Mouse (Mus musculus): Measurements from ENCODE around the gene Ctc1. TPM values are rescaled to one million over a fixed set of nuclear protein-coding genes. Genes with fewer than 3 reads are reported as not detected.

Gene Ctc1
- polyA plus RNA-seq, 1 experiment: 47.0 TPM

- H3K27ac ChIP-seq (ENCODE audit: insufficient read depth, low read length): peak overlapping the region; percentile 44
- H3K4me3 ChIP-seq (ENCODE audit: insufficient read depth, low read length): peak overlapping the region; percentile 73
- TF ChIP-seq CTCF (IDR thresholded peaks at IDR 0.05; ENCODE audit: extremely low read depth, insufficient read depth, low read length): no peak
- TF ChIP-seq POLR2A (IDR thresholded peaks at IDR 0.05; ENCODE audit: extremely low read depth, insufficient read depth, low read length): no peak
- H3K4me1 ChIP-seq (ENCODE audit: control insufficient read depth, insufficient read depth, low read length): no peaks in the 10 kb centered on the region
Observed at GRCm38 (mm10) chr11:69058729-69059356, 43.1 kb downstream of the Ctc1 start.

- no peaks in the 10 kb centered on the region for H3K4me1 ChIP-seq (ENCODE audit: control insufficient read depth, insufficient read depth, low read length)
- peak within 1 kb of the TSS; percentile 73 for H3K4me3 ChIP-seq (ENCODE audit: insufficient read depth, low read length)
- TF ChIP-seq POLR2A (IDR thresholded peaks at IDR 0.05; ENCODE audit: extremely low read depth, insufficient read depth, low read length) (peak; percentile 76), CTCF (IDR thresholded peaks at IDR 0.05; ENCODE audit: extremely low read depth, insufficient read depth, low read length) (no peak)
Observed at GRCm38 (mm10) chr11:69059357-69059974, 43.8 kb downstream of the Ctc1 start, which contains the start of gene Borcs6. TSS of gene Borcs6 (plus strand) at chr11:69059717.

DNA sequence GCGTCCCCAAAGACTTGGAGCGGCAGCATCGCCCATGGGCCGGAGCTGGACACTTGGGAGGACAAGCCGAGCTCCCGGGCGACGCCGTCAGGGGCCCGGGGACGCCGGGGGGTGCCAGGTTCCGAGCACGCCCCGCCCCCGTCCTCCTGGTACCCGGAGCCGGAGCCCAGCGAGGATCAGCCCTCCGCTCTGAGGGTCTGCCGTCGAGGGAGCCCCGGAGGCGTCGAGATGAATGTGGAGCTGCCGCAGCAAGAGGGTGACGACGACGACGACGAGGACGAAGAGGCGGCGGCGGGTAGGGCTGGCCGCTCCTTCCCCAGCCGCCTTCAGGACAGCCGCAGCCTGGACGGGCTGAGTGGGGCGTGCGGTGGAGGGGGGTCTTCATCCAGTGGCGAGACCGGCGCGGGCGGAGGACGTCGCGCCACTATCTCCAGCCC, 44.3 kb downstream of the Ctc1 start:
- Histone ChIP-seq H3K27ac (ENCODE audit: insufficient read depth, low read length) (peak overlapping the region; percentile 94), H3K4me3 (ENCODE audit: insufficient read depth, low read length) (peak overlapping the region; percentile 73), H3K4me1 (ENCODE audit: control insufficient read depth, insufficient read depth, low read length) (no peaks in the 10 kb centered on the region)
- no peak for TF ChIP-seq POLR2A (IDR thresholded peaks at IDR 0.05; ENCODE audit: extremely low read depth, insufficient read depth, low read length)
- no peak for TF ChIP-seq CTCF (IDR thresholded peaks at IDR 0.05; ENCODE audit: extremely low read depth, insufficient read depth, low read length)

More at GRCm38 (mm10) chr11:69059357-69059974, 43.8 kb downstream of the Ctc1 start, which contains the start of gene Borcs6:
- peak within 1 kb of the TSS; percentile 94 for H3K27ac ChIP-seq (ENCODE audit: insufficient read depth, low read length)

GRCm38 (mm10) chr11:69060448-69061254, 44.9 kb downstream of the Ctc1 start:
- TF ChIP-seq CTCF (IDR thresholded peaks at IDR 0.05; ENCODE audit: extremely low read depth, insufficient read depth, low read length) (no peak), POLR2A (IDR thresholded peaks at IDR 0.05; ENCODE audit: extremely low read depth, insufficient read depth, low read length) (no peak)
- Histone ChIP-seq H3K27ac (ENCODE audit: insufficient read depth, low read length) (peak overlapping the region; percentile 94), H3K4me3 (ENCODE audit: insufficient read depth, low read length) (peak overlapping the region; percentile 73), H3K4me1 (ENCODE audit: control insufficient read depth, insufficient read depth, low read length) (no peaks in the 10 kb centered on the region)

GRCm38 (mm10) chr11:69061255-69061912, 45.7 kb downstream of the Ctc1 start:
- H3K4me1 ChIP-seq (ENCODE audit: control insufficient read depth, insufficient read depth, low read length): no peaks in the 10 kb centered on the region
- no peak overlapping the region for H3K27ac ChIP-seq (ENCODE audit: insufficient read depth, low read length)
- TF ChIP-seq CTCF (IDR thresholded peaks at IDR 0.05; ENCODE audit: extremely low read depth, insufficient read depth, low read length) (no peak), POLR2A (IDR thresholded peaks at IDR 0.05; ENCODE audit: extremely low read depth, insufficient read depth, low read length) (no peak)
- H3K4me3 ChIP-seq (ENCODE audit: insufficient read depth, low read length): peak overlapping the region; percentile 73

DNA sequence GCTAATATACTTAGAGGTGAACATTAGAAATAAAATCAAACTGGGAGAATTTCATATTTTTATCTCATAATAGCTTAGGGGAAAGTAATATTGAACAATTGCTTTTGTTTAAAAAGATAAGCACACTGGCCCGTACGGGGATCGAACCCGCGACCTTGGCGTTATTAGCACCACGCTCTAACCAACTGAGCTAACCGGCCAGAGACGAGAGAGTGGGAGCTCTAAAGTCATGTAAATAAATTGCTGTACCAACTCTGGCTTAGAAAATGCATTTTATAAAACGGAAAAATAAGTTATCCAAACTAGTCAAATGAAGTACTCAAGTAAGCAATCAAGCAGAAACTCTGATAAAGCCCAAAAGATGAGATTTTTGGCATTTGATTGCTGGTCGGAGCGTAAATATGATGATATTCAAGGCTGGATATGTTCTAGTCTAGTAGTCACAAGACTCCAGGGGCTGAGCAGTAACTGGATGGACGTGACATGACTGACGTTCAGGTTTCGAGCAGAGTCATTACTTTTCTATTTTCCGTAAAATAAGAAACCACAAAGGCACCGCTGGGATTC, 46.6 kb downstream of the Ctc1 start:
- Histone ChIP-seq H3K4me3 (ENCODE audit: insufficient read depth, low read length) (peak overlapping the region; percentile 76), H3K27ac (ENCODE audit: insufficient read depth, low read length) (no peak overlapping the region), H3K4me1 (ENCODE audit: control insufficient read depth, insufficient read depth, low read length) (no peaks in the 10 kb centered on the region)
- TF ChIP-seq CTCF (IDR thresholded peaks at IDR 0.05; ENCODE audit: extremely low read depth, insufficient read depth, low read length) (no peak), POLR2A (IDR thresholded peaks at IDR 0.05; ENCODE audit: extremely low read depth, insufficient read depth, low read length) (0 out of 2 replicates have a peak, but pooled peaks have one; percentile 25)

- TF ChIP-seq POLR2A (IDR thresholded peaks at IDR 0.05; ENCODE audit: extremely low read depth, insufficient read depth, low read length): no peak
- TF ChIP-seq CTCF (IDR thresholded peaks at IDR 0.05; ENCODE audit: extremely low read depth, insufficient read depth, low read length): no peak
- peak overlapping the region; percentile 76 for H3K4me3 ChIP-seq (ENCODE audit: insufficient read depth, low read length)
- no peak overlapping the region for H3K27ac ChIP-seq (ENCODE audit: insufficient read depth, low read length)
- H3K4me1 ChIP-seq (ENCODE audit: control insufficient read depth, insufficient read depth, low read length): no peaks in the 10 kb centered on the region
Observed at GRCm38 (mm10) chr11:69062761-69063224, 47.1 kb downstream of the Ctc1 start.

DNA sequence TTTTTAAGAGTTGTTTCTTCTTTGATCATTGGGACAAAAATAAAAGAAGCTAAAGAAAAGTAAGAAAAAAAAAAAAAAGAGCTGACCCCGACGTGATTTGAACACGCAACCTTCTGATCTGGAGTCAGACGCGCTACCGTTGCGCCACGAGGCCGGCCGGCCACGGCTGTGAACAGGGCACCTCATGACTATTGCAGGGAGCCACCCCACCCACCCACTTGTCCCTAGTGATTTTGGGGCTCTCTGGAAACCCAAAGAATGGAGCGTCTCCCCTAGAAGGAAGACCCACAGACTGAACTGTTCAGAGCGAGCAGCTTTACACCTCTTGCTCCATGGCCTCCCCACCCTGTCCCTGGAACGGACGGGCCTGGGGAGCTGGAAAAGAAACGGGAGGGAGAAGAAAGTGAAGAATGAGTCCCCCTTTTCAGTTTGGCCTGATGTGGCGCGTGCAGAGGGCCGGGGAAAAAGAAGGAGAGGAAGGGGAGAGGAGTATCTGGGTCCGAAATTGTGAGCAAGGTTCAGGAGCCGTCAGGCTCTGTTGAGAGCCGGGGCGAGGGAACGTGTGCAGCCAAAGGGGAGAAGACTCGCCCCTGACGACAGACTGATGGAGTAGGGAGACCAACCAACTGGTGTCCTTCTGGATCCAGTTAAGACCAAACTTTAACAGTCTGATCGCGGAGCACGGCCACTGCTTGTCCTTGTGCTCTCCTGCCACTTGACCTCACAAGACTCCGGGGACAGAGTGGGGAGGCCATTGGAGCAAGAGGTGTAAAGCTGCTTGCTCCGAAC, 47.9 kb downstream of the Ctc1 start:
- Histone ChIP-seq H3K4me1 (ENCODE audit: control insufficient read depth, insufficient read depth, low read length) (no peaks in the 10 kb centered on the region), H3K4me3 (ENCODE audit: insufficient read depth, low read length) (peak overlapping the region; percentile 76), H3K27ac (ENCODE audit: insufficient read depth, low read length) (no peak overlapping the region)
- 0 out of 2 replicates have a peak, but pooled peaks have one; percentile 27 for TF ChIP-seq POLR2A (IDR thresholded peaks at IDR 0.05; ENCODE audit: extremely low read depth, insufficient read depth, low read length)
- no peak for TF ChIP-seq CTCF (IDR thresholded peaks at IDR 0.05; ENCODE audit: extremely low read depth, insufficient read depth, low read length)
